ENCODE assay signal across 21 mouse cellular contexts in the genomic region with DNA sequence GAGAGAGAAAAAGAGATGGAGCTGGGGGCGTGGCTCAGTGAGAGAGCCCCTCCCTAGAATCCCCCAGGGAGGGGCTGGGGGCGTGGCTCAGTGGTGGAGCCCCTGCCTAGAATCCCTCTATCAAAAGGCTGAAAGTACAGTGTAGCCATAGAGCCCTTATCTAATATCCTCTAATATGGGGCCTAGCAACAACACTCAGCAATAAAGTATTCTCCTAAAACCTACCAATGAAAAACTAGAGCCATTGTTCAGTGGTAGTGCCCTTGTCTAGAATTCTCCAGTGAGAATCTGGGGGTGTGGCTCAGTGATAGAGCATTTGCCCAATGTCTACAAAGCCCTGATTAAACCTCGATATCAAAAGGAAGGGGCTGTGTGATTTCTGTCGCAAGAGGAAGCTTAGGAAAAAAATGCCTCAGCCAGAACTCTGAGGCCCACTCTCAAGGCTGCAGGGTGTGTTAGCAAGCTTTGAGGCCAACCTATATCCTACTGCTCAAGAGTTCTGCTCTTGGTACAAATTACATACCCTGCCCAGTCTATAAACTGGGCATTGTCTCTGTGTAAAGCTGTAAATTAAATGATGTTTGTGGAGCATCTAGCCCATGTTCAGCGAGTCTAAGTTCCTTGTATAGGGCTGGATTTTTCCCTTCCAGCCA. TPM values are rescaled to one million over a fixed set of nuclear protein-coding genes. Genes with fewer than 3 reads are reported as not detected.
DNase-seq lines count a peak whose midpoint lies in the region; ATAC-seq and TF ChIP-seq lines count a peak whose summit lies in the region.
"Had no signal": no experiment of that assay in that cellular context is flagged by ENCODE, and none has a peak within 500 bp of the region (broad histone marks: within the 10 kb centered on the region; RNA-seq: fewer than 3 reads in every experiment).

No protein-coding gene starts in this region.

- no peaks in the 10 kb centered on the region for H3K36me3 ChIP-seq in heart, embryonic 13.5 days
- no peaks in the 10 kb centered on the region for H3K36me3 ChIP-seq in lung, embryonic 15.5 days
- no peaks in the 10 kb centered on the region for H3K36me3 ChIP-seq in intestine, postnatal 0 days (ENCODE audit: control insufficient read depth, insufficient read depth)
- no peaks in the 10 kb centered on the region for H3K36me3 ChIP-seq in stomach, postnatal 0 days (ENCODE audit: control insufficient read depth, insufficient read depth, low read length)
- H3K36me3 ChIP-seq: embryonic facial prominence, embryonic 12.5 days; hindbrain, embryonic 10.5 days; kidney, embryonic 15.5 days; limb, embryonic 15.5 days had no signal

- no peak overlapping the region for H3K4me2 ChIP-seq in heart, embryonic 13.5 days
- no peak overlapping the region for H3K4me2 ChIP-seq in lung, embryonic 15.5 days
- H3K4me2 ChIP-seq in intestine, postnatal 0 days (replicated peaks; ENCODE audit: low read depth) = no peak overlapping the region
- no peak overlapping the region for H3K4me2 ChIP-seq in stomach, postnatal 0 days (replicated peaks; ENCODE audit: low read depth)
- H3K4me2 ChIP-seq: embryonic facial prominence, embryonic 12.5 days; kidney, embryonic 15.5 days; limb, embryonic 15.5 days had no signal

- H3K4me3 ChIP-seq in heart, embryonic 13.5 days = no peak overlapping the region
- no peak overlapping the region for H3K4me3 ChIP-seq in lung, embryonic 15.5 days
- no peak overlapping the region for H3K4me3 ChIP-seq in intestine, postnatal 0 days (ENCODE audit: low read depth, low read length)
- no peak overlapping the region for H3K4me3 ChIP-seq in stomach, postnatal 0 days (ENCODE audit: low read depth, low read length)
- H3K4me3 ChIP-seq: embryonic facial prominence, embryonic 12.5 days; gastrocnemius, adult 2 months; heart, adult 2 months; hindbrain, embryonic 10.5 days; kidney, embryonic 15.5 days; limb, embryonic 15.5 days had no signal

- TF ChIP-seq CTCF in intestine, postnatal 0 days (IDR thresholded peaks at IDR 0.05; ENCODE audit: low read depth) = no peak
- no peak for TF ChIP-seq CTCF in stomach, postnatal 0 days (IDR thresholded peaks at IDR 0.05; ENCODE audit: low read depth)

- no peak overlapping the region for H3K9ac ChIP-seq in heart, embryonic 13.5 days
- no peak overlapping the region for H3K9ac ChIP-seq in lung, embryonic 15.5 days
- no peak overlapping the region for H3K9ac ChIP-seq in intestine, postnatal 0 days (ENCODE audit: low read depth, low read length)
- no peak overlapping the region for H3K9ac ChIP-seq in stomach, postnatal 0 days (ENCODE audit: low read length)
- H3K9ac ChIP-seq: embryonic facial prominence, embryonic 12.5 days; kidney, embryonic 15.5 days; limb, embryonic 15.5 days had no signal

- DNase-seq in heart, adult 11 months = no peak
- DNase-seq in lung, postnatal 14 days = no peak
- DNase-seq in stomach, postnatal 0 days (ENCODE audit: low spot score) = peak; percentile 46
- no peak for DNase-seq in adrenal gland, adult 18-20 months (ENCODE audit: low spot score in 2 of 2)
- DNase-seq: adrenal gland, postnatal 14 days; cerebellum, adult 8-10 months; gastrocnemius, adult 2 months; heart, adult 2 months; layer of hippocampus, postnatal 36 days; midbrain, embryonic 14.5 days; retina, postnatal 1 day; thymus, postnatal 36 days had no signal

- 0 out of 2 replicates have a peak, but pooled peaks cover 4% of the 10 kb centered on the region for H3K27me3 ChIP-seq in heart, embryonic 13.5 days (replicated peaks)
- H3K27me3 ChIP-seq in lung, embryonic 15.5 days = no peaks in the 10 kb centered on the region
- no peaks in the 10 kb centered on the region for H3K27me3 ChIP-seq in intestine, postnatal 0 days (replicated peaks; ENCODE audit: control insufficient read depth, insufficient read depth, low read length)
- no peaks in the 10 kb centered on the region for H3K27me3 ChIP-seq in stomach, postnatal 0 days (ENCODE audit: control insufficient read depth, insufficient read depth, low read length)
- H3K27me3 ChIP-seq: embryonic facial prominence, embryonic 12.5 days; kidney, embryonic 15.5 days; limb, embryonic 15.5 days had no signal

- H3K4me1 ChIP-seq in heart, embryonic 13.5 days = 0 out of 2 replicates have a peak, but pooled peaks cover 7% of the 10 kb centered on the region
- peaks cover 8% of the 10 kb centered on the region; the same call in 1 of the 2 replicates for H3K4me1 ChIP-seq in lung, embryonic 15.5 days
- H3K4me1 ChIP-seq in intestine, postnatal 0 days (replicated peaks; ENCODE audit: control insufficient read depth, insufficient read depth, low read length) = peaks cover 6% of the 10 kb centered on the region; the same call in 1 of the 2 replicates
- no peaks in the 10 kb centered on the region for H3K4me1 ChIP-seq in stomach, postnatal 0 days (replicated peaks; ENCODE audit: control insufficient read depth, insufficient read depth)
- H3K4me1 ChIP-seq: embryonic facial prominence, embryonic 12.5 days; kidney, embryonic 15.5 days; limb, embryonic 15.5 days had no signal

- WGBS in heart, embryonic 13.5 days = 48% methylated on average over 5 of the region's 5 CpGs
- 48% methylated on average over 5 of the region's 5 CpGs for WGBS in lung, embryonic 15.5 days
- WGBS in intestine, postnatal 0 days = 27% methylated on average over 5 of the region's 5 CpGs
- WGBS in stomach, postnatal 0 days = 48% methylated on average over 5 of the region's 5 CpGs

- peak; percentile 38; the same call in 1 of the 2 replicates for ATAC-seq in heart, embryonic 13.5 days (ENCODE audit: extremely low read depth, insufficient number of reproducible peaks, low FRiP score, low TSS enrichment)
- peak; percentile 63; the same call in 1 of the 2 replicates for ATAC-seq in lung, embryonic 15.5 days (ENCODE audit: borderline replicate concordance, extremely low read depth, low FRiP score, low TSS enrichment)
- ATAC-seq in intestine, postnatal 0 days = peak; percentile 90
- ATAC-seq in stomach, postnatal 0 days (ENCODE audit: low FRiP score, low TSS enrichment) = peak; percentile 70
- no peak for ATAC-seq in monocyte, adult 5-6 weeks (replicated peaks; ENCODE audit: insufficient number of reproducible peaks, low FRiP score, low TSS enrichment, poor library complexity, severe bottlenecking)
- ATAC-seq: forebrain, embryonic 16.5 days had no signal

- H3K9me3 ChIP-seq in heart, embryonic 13.5 days = no peaks in the 10 kb centered on the region
- no peaks in the 10 kb centered on the region for H3K9me3 ChIP-seq in lung, embryonic 15.5 days
- H3K9me3 ChIP-seq in intestine, postnatal 0 days (ENCODE audit: control insufficient read depth) = no peaks in the 10 kb centered on the region
- H3K9me3 ChIP-seq in stomach, postnatal 0 days (ENCODE audit: control insufficient read depth, low read length) = no peaks in the 10 kb centered on the region
- H3K9me3 ChIP-seq: embryonic facial prominence, embryonic 12.5 days; hindbrain, embryonic 10.5 days; kidney, embryonic 15.5 days; limb, embryonic 15.5 days had no signal

- TF ChIP-seq EP300 in stomach, postnatal 0 days (optimal IDR thresholded peaks at IDR 0.05) = no peak

- H3K27ac ChIP-seq in heart, embryonic 13.5 days (replicated peaks) = peak overlapping the region; percentile 53
- H3K27ac ChIP-seq in lung, embryonic 15.5 days = peak overlapping the region; percentile 69
- H3K27ac ChIP-seq in intestine, postnatal 0 days (ENCODE audit: low read depth, low read length) = peak overlapping the region; percentile 54
- H3K27ac ChIP-seq in stomach, postnatal 0 days (replicated peaks) = 0 out of 2 replicates have a peak overlapping the region, but pooled peaks have one; percentile 18
- H3K27ac ChIP-seq: embryonic facial prominence, embryonic 12.5 days; gastrocnemius, adult 2 months; heart, adult 2 months; hindbrain, embryonic 10.5 days; kidney, embryonic 15.5 days; limb, embryonic 15.5 days had no signal

RNA-seq across cellular contexts. Expression of a gene that starts 4.5 kb away (rescaled TPM):
- polyA plus RNA-seq in heart, embryonic 13.5 days (2015; fragmentation: Nextera tagmentation; extraction: Ambion mirVana) = 0.04 and 0.08 TPM in 2 replicates
- 0.26 and 0.35 TPM in 2 replicates for polyA plus RNA-seq in lung, embryonic 15.5 days (2015; fragmentation: Nextera tagmentation; extraction: Ambion mirVana)
- 0.35 and 0.42 TPM in 2 replicates for polyA plus RNA-seq in intestine, postnatal 0 days (2015; fragmentation: Nextera tagmentation; extraction: Ambion mirVana)
- 0.79 and 0.96 TPM in 2 replicates for polyA plus RNA-seq in stomach, postnatal 0 days (2015; fragmentation: Nextera tagmentation; extraction: Ambion mirVana)
- not detected in 3 replicates for total RNA-seq in monocyte, adult 5-6 weeks (2017)
- total RNA-seq in adrenal gland, adult 18-20 months (2021) = not detected
- total RNA-seq: adrenal gland, postnatal 14 days; heart, adult 2 months had no signal

RNA-seq across cellular contexts. Expression of a gene that starts 29.9 kb away (rescaled TPM):
- polyA plus RNA-seq in heart, embryonic 13.5 days (2015; fragmentation: Nextera tagmentation; extraction: Ambion mirVana) = 43.6 and 43.9 TPM in 2 replicates
- polyA plus RNA-seq in lung, embryonic 15.5 days (2015; fragmentation: Nextera tagmentation; extraction: Ambion mirVana) = 54.1 and 58.4 TPM in 2 replicates
- 47.9 and 50.4 TPM in 2 replicates for polyA plus RNA-seq in intestine, postnatal 0 days (2015; fragmentation: Nextera tagmentation; extraction: Ambion mirVana)
- polyA plus RNA-seq in stomach, postnatal 0 days (2015; fragmentation: Nextera tagmentation; extraction: Ambion mirVana) = 37.9 and 39.9 TPM in 2 replicates
- total RNA-seq in monocyte, adult 5-6 weeks (2017) = 9.7 to 27.5 TPM (median 20.4 TPM) in 3 replicates
- total RNA-seq in adrenal gland, adult 18-20 months (2021) = 10 to 100 TPM; 23.5 to 24.7 TPM

RNA-seq across cellular contexts. Expression of a gene that starts 46.0 kb away (rescaled TPM):
- 8.4 and 8.8 TPM in 2 replicates for polyA plus RNA-seq in heart, embryonic 13.5 days (2015; fragmentation: Nextera tagmentation; extraction: Ambion mirVana)
- 11.8 and 12.1 TPM in 2 replicates for polyA plus RNA-seq in lung, embryonic 15.5 days (2015; fragmentation: Nextera tagmentation; extraction: Ambion mirVana)
- 4.7 and 6.4 TPM in 2 replicates for polyA plus RNA-seq in intestine, postnatal 0 days (2015; fragmentation: Nextera tagmentation; extraction: Ambion mirVana)
- polyA plus RNA-seq in stomach, postnatal 0 days (2015; fragmentation: Nextera tagmentation; extraction: Ambion mirVana) = 5.2 and 6.0 TPM in 2 replicates
- 11.9 to 24.2 TPM (median 12.0 TPM) in 3 replicates for total RNA-seq in monocyte, adult 5-6 weeks (2017)
- total RNA-seq in adrenal gland, adult 18-20 months (2021) = 10 to 100 TPM; 27.6 to 36.4 TPM

Comparison
In these comparisons a context has a peak if more than half of its experiments do, and no peak if none do; other contexts are left out.
1. H3K27ac ChIP-seq: peak in every context shown above with its lines; median percentile 69 in lung, embryonic 15.5 days; 54 in intestine, postnatal 0 days; 53 in heart, embryonic 13.5 days; 18 in stomach, postnatal 0 days.